Mouse (Mus musculus): ENCODE data around the gene Lenep. TPM values are rescaled to one million over a fixed set of nuclear protein-coding genes. Genes with fewer than 3 reads are reported as not detected.
A peak's percentile ranks its signal among the peaks of the same experiment; 100 is the strongest.

The Lenep gene
- polyA plus RNA-seq, 1 experiment from 2014 or later: 0.22 TPM

GRCm38 (mm10) chr3:89395806-89396653 is 6.6 kb downstream of the Lenep start:
- H3K9ac ChIP-seq (ENCODE audit: low read depth, low read length): peak overlapping the region; percentile 35; the same call in 1 of the 2 replicates
- no peak for ATAC-seq (ENCODE audit: low FRiP score)
- peak overlapping the region; percentile 36 for H3K4me3 ChIP-seq (ENCODE audit: low read depth, low read length)
- WGBS: under 1% methylated on average over 38 of the region's 44 CpGs
- peaks cover 16% of the 10 kb centered on the region for H3K27me3 ChIP-seq (ENCODE audit: control insufficient read depth, insufficient read depth, low read length)
- H3K27ac ChIP-seq (ENCODE audit: low read depth, low read length): no peak overlapping the region
- H3K4me2 ChIP-seq (replicated peaks; ENCODE audit: low read depth, low read length): peak overlapping the region; percentile 95
- H3K9me3 ChIP-seq (ENCODE audit: control insufficient read depth, low read length): no peaks in the 10 kb centered on the region
- peak; percentile 83 for DNase-seq (ENCODE audit: low spot score)
- no peaks in the 10 kb centered on the region for H3K36me3 ChIP-seq (ENCODE audit: control insufficient read depth, insufficient read depth, low read length)
- H3K4me1 ChIP-seq (replicated peaks; ENCODE audit: control insufficient read depth, insufficient read depth, low read length): peaks cover 21% of the 10 kb centered on the region

GRCm38 (mm10) chr3:89395419-89395805 is 7.2 kb downstream of the Lenep start:
- no peak for DNase-seq (ENCODE audit: low spot score)
- no peak overlapping the region for H3K27ac ChIP-seq (ENCODE audit: low read depth, low read length)
- WGBS: 2% methylated on average over 10 of the region's 10 CpGs
- peaks cover 16% of the 10 kb centered on the region for H3K27me3 ChIP-seq (ENCODE audit: control insufficient read depth, insufficient read depth, low read length)
- H3K4me2 ChIP-seq (replicated peaks; ENCODE audit: low read depth, low read length): peak overlapping the region; percentile 95
- H3K9me3 ChIP-seq (ENCODE audit: control insufficient read depth, low read length): no peaks in the 10 kb centered on the region
- H3K4me3 ChIP-seq (ENCODE audit: low read depth, low read length): peak overlapping the region; percentile 46; the same call in 1 of the 2 replicates
- no peak for ATAC-seq (ENCODE audit: low FRiP score)
- H3K36me3 ChIP-seq (ENCODE audit: control insufficient read depth, insufficient read depth, low read length): no peaks in the 10 kb centered on the region
- no peak overlapping the region for H3K9ac ChIP-seq (ENCODE audit: low read depth, low read length)
- H3K4me1 ChIP-seq (replicated peaks; ENCODE audit: control insufficient read depth, insufficient read depth, low read length): peaks cover 25% of the 10 kb centered on the region

GRCm38 (mm10) chr3:89394894-89395256 is 7.7 kb downstream of the Lenep start:
- H3K9me3 ChIP-seq (ENCODE audit: control insufficient read depth, low read length): no peaks in the 10 kb centered on the region
- ATAC-seq (ENCODE audit: low FRiP score): peak; percentile 9; the same call in 1 of the 2 replicates
- peaks cover 16% of the 10 kb centered on the region for H3K27me3 ChIP-seq (ENCODE audit: control insufficient read depth, insufficient read depth, low read length)
- no peak overlapping the region for H3K27ac ChIP-seq (ENCODE audit: low read depth, low read length)
- peak; percentile 86 for DNase-seq (ENCODE audit: low spot score)
- H3K4me1 ChIP-seq (replicated peaks; ENCODE audit: control insufficient read depth, insufficient read depth, low read length): peaks cover 25% of the 10 kb centered on the region
- H3K36me3 ChIP-seq (ENCODE audit: control insufficient read depth, insufficient read depth, low read length): no peaks in the 10 kb centered on the region
- under 1% methylated on average over 12 of the region's 12 CpGs for WGBS
- H3K4me3 ChIP-seq (ENCODE audit: low read depth, low read length): peak overlapping the region; percentile 46
- H3K4me2 ChIP-seq (replicated peaks; ENCODE audit: low read depth, low read length): peak overlapping the region; percentile 95
- H3K9ac ChIP-seq (ENCODE audit: low read depth, low read length): no peak overlapping the region

- peak; percentile 66 for ATAC-seq (ENCODE audit: low FRiP score)
- under 1% methylated on average over 41 of the region's 42 CpGs for WGBS
- H3K36me3 ChIP-seq (ENCODE audit: control insufficient read depth, insufficient read depth, low read length): no peaks in the 10 kb centered on the region
These were observed 8.3 kb downstream of the Lenep start, which contains the start of gene Zbtb7b for GRCm38 (mm10) chr3:89394006-89394893. Gene Zbtb7b, minus strand, starts transcription at chr3:89394776.

GRCm38 (mm10) chr3:89393605-89394004 is 9.0 kb downstream of the Lenep start:
- Histone ChIP-seq H3K9me3 (ENCODE audit: control insufficient read depth, low read length) (no peaks in the 10 kb centered on the region), H3K4me1 (replicated peaks; ENCODE audit: control insufficient read depth, insufficient read depth, low read length) (peaks cover 25% of the 10 kb centered on the region), H3K27me3 (ENCODE audit: control insufficient read depth, insufficient read depth, low read length) (peaks cover 16% of the 10 kb centered on the region), H3K36me3 (ENCODE audit: control insufficient read depth, insufficient read depth, low read length) (no peaks in the 10 kb centered on the region), H3K4me3 (ENCODE audit: low read depth, low read length) (peak overlapping the region; percentile 47), H3K27ac (ENCODE audit: low read depth, low read length) (peak overlapping the region; percentile 77), H3K9ac (ENCODE audit: low read depth, low read length) (peak overlapping the region; percentile 55), H3K4me2 (replicated peaks; ENCODE audit: low read depth, low read length) (peak overlapping the region; percentile 97)
- DNase-seq (ENCODE audit: low spot score) (peak; percentile 94), ATAC-seq (ENCODE audit: low FRiP score) (peak; percentile 94)
- WGBS: under 1% methylated on average over 15 of the region's 15 CpGs

More at GRCm38 (mm10) chr3:89394006-89394893, 8.3 kb downstream of the Lenep start, which contains the start of gene Zbtb7b:
- Histone ChIP-seq H3K27ac (ENCODE audit: low read depth, low read length) (peak within 1 kb of the TSS; percentile 77), H3K4me3 (ENCODE audit: low read depth, low read length) (peak within 1 kb of the TSS; percentile 46), H3K4me2 (replicated peaks; ENCODE audit: low read depth, low read length) (peak within 1 kb of the TSS; percentile 95), H3K9ac (ENCODE audit: low read depth, low read length) (peak within 1 kb of the TSS; percentile 55), H3K27me3 (ENCODE audit: control insufficient read depth, insufficient read depth, low read length) (peaks cover 16% of the 10 kb centered on the region), H3K4me1 (replicated peaks; ENCODE audit: control insufficient read depth, insufficient read depth, low read length) (peaks cover 25% of the 10 kb centered on the region), H3K9me3 (ENCODE audit: control insufficient read depth, low read length) (no peaks in the 10 kb centered on the region)
- DNase-seq (ENCODE audit: low spot score): peak; percentile 76

GRCm38 (mm10) chr3:89392871-89393311 is 9.7 kb downstream of the Lenep start:
- peak overlapping the region; percentile 36; the same call in 1 of the 2 replicates for H3K9ac ChIP-seq (ENCODE audit: low read depth, low read length)
- H3K4me2 ChIP-seq (replicated peaks; ENCODE audit: low read depth, low read length): peak overlapping the region; percentile 97
- H3K9me3 ChIP-seq (ENCODE audit: control insufficient read depth, low read length): no peaks in the 10 kb centered on the region
- H3K4me3 ChIP-seq (ENCODE audit: low read depth, low read length): peak overlapping the region; percentile 47
- WGBS: 0% methylated on average over 16 of the region's 24 CpGs
- no peak overlapping the region for H3K27ac ChIP-seq (ENCODE audit: low read depth, low read length)
- peaks cover 16% of the 10 kb centered on the region for H3K27me3 ChIP-seq (ENCODE audit: control insufficient read depth, insufficient read depth, low read length)
- peak; percentile 43 for DNase-seq (ENCODE audit: low spot score)
- H3K36me3 ChIP-seq (ENCODE audit: control insufficient read depth, insufficient read depth, low read length): no peaks in the 10 kb centered on the region
- peaks cover 25% of the 10 kb centered on the region for H3K4me1 ChIP-seq (replicated peaks; ENCODE audit: control insufficient read depth, insufficient read depth, low read length)
- no peak for ATAC-seq (ENCODE audit: low FRiP score)

- peak overlapping the region; percentile 55 for H3K9ac ChIP-seq (ENCODE audit: low read depth, low read length)
- peaks cover 16% of the 10 kb centered on the region for H3K27me3 ChIP-seq (ENCODE audit: control insufficient read depth, insufficient read depth, low read length)
- H3K9me3 ChIP-seq (ENCODE audit: control insufficient read depth, low read length): no peaks in the 10 kb centered on the region
- H3K27ac ChIP-seq (ENCODE audit: low read depth, low read length): no peak overlapping the region
- ATAC-seq (ENCODE audit: low FRiP score) (no peak), DNase-seq (ENCODE audit: low spot score) (peak; percentile 62)
- no peaks in the 10 kb centered on the region for H3K36me3 ChIP-seq (ENCODE audit: control insufficient read depth, insufficient read depth, low read length)
- H3K4me3 ChIP-seq (ENCODE audit: low read depth, low read length): peak overlapping the region; percentile 47
- peaks cover 25% of the 10 kb centered on the region for H3K4me1 ChIP-seq (replicated peaks; ENCODE audit: control insufficient read depth, insufficient read depth, low read length)
- under 1% methylated on average over 44 of the region's 56 CpGs for WGBS
- peak overlapping the region; percentile 97 for H3K4me2 ChIP-seq (replicated peaks; ENCODE audit: low read depth, low read length)
These were observed 10.7 kb downstream of the Lenep start for GRCm38 (mm10) chr3:89391663-89392511.
